Mouse (Mus musculus): ENCODE measurements around the gene Tuft1.

- no peak for TF ChIP-seq CTCF (IDR thresholded peaks at IDR 0.05; ENCODE audit: low read depth, low read length)
- no peak for TF ChIP-seq POLR2A (IDR thresholded peaks at IDR 0.05; ENCODE audit: insufficient read depth, low read length)
- no peak for TF ChIP-seq EP300 (IDR thresholded peaks at IDR 0.05; ENCODE audit: insufficient read depth, low read depth, low read length)
Measured at GRCm38 (mm10) chr3:94574506-94574905, 84.2 kb downstream of the Tuft1 start.
